Comparison of ENCODE assay signal across 27 mouse cellular contexts in the genomic region with DNA sequence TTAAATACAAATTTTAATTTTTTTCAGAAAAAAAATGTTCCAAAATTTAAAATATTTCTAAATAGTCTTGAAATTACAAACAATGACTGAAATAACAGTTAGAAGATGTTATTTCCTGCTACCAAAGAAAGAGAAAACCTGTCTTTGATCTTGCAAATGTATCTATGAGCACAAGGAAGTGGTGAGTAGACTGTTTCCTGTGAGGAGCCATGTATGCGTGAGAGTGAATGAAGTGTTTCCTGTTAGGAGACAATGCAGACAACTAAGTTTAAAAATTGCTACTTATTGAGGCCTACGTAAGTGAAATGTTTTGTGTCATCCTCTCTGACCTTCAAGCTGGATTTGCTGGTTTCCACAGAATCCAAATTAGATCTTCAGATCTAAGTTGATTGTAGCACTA.
DNase-seq lines count a peak whose midpoint lies in the region; ATAC-seq and TF ChIP-seq lines count a peak whose summit lies in the region.
"Had no signal": no experiment of that assay in that cellular context is flagged by ENCODE, and none has a peak within 500 bp of the region (broad histone marks: within the 10 kb centered on the region; RNA-seq: fewer than 3 reads in every experiment).

No protein-coding gene starts in this region.

- H3K9ac ChIP-seq in liver, adult 2 months (ENCODE audit: low read depth, low read length): no peak overlapping the region
- no peak overlapping the region for H3K9ac ChIP-seq in liver, postnatal 0 days (replicated peaks)
- H3K9ac ChIP-seq in forebrain, embryonic 12.5 days: no peak overlapping the region
- H3K9ac ChIP-seq: forebrain, embryonic 13.5 days; hindbrain, embryonic 12.5 days; hindbrain, embryonic 15.5 days had no signal

- no peaks in the 10 kb centered on the region for H3K79me2 ChIP-seq in liver, adult 2 months (ENCODE audit: control insufficient read depth, insufficient read depth, low read length)

- H3K4me1 ChIP-seq in liver, adult 2 months (ENCODE audit: control insufficient read depth, insufficient read depth, low read length): no peaks in the 10 kb centered on the region
- no peaks in the 10 kb centered on the region for H3K4me1 ChIP-seq in liver, postnatal 0 days (ENCODE audit: insufficient read depth)
- H3K4me1 ChIP-seq in forebrain, embryonic 12.5 days: no peaks in the 10 kb centered on the region
- H3K4me1 ChIP-seq: forebrain, embryonic 13.5 days; hindbrain, embryonic 12.5 days; hindbrain, embryonic 15.5 days had no signal

- H3K4me3 ChIP-seq in liver, adult 2 months (ENCODE audit: insufficient read depth, low read depth, low read length): no peak overlapping the region
- H3K4me3 ChIP-seq in liver, postnatal 0 days (ENCODE audit: low read depth, low read length): no peak overlapping the region
- H3K4me3 ChIP-seq in forebrain, embryonic 12.5 days (replicated peaks): no peak overlapping the region
- H3K4me3 ChIP-seq: forebrain, embryonic 13.5 days; heart, adult 2 months; hindbrain, embryonic 12.5 days; hindbrain, embryonic 15.5 days had no signal

- no peak for TF ChIP-seq POLR2A in liver, adult 2 months (IDR thresholded peaks at IDR 0.05; ENCODE audit: extremely low read depth, insufficient read depth, low read length)

- TF ChIP-seq CTCF in liver, adult 2 months (IDR thresholded peaks at IDR 0.05; ENCODE audit: low read depth, low read length): no peak
- TF ChIP-seq CTCF in liver, postnatal 0 days (IDR thresholded peaks at IDR 0.05; ENCODE audit: low read depth): no peak

- DNase-seq in liver, adult 2 months (ENCODE audit: extremely low read depth, low read depth, low spot score): peak; percentile 0
- DNase-seq in liver, postnatal 0 days: no peak
- DNase-seq in CD4-positive, CD25-positive, alpha-beta regulatory T cell, adult 2 months (ENCODE audit: low read depth, low spot score): peak; percentile 26
- no peak for DNase-seq in natural killer cell, adult 2 months (ENCODE audit: low spot score in 2 of 2)
- DNase-seq: adrenal gland, adult 8-10 months; adrenal gland, postnatal 25 days; B cell, adult 2 months; cerebellum, adult 11-12 months; cerebellum, adult 8-10 months; cerebellum, postnatal 10 days; cerebellum, postnatal 36 days; gastrocnemius, postnatal 10 days; gastrocnemius, postnatal 36 days; heart, adult 2 months had no signal

- no peak for TF ChIP-seq EP300 in liver, postnatal 0 days (IDR thresholded peaks at IDR 0.05; ENCODE audit: low read depth)

- WGBS in liver, adult 2 months: 79% methylated on average over 2 of the region's 2 CpGs
- WGBS in liver, postnatal 0 days (ENCODE audit: insufficient replicate concordance): 33% methylated on average over 2 of the region's 2 CpGs
- WGBS in forebrain, embryonic 12.5 days: 92% methylated on average over 2 of the region's 2 CpGs

- H3K4me2 ChIP-seq in liver, postnatal 0 days (ENCODE audit: low read depth, low read length): no peak overlapping the region
- H3K4me2 ChIP-seq in forebrain, embryonic 12.5 days: no peak overlapping the region
- H3K4me2 ChIP-seq: forebrain, embryonic 13.5 days; heart, embryonic 11.5 days; hindbrain, embryonic 12.5 days; hindbrain, embryonic 15.5 days had no signal

- ATAC-seq in liver, postnatal 0 days: no peak
- ATAC-seq in activated CD4-positive, CD25-positive, alpha-beta regulatory T cell, adult 4 months: peak; percentile 73
- peak; percentile 60; the same call in 1 of the 2 replicates for ATAC-seq in megakaryocyte, adult 5-6 weeks (ENCODE audit: poor library complexity, severe bottlenecking)
- ATAC-seq in forebrain, embryonic 12.5 days (ENCODE audit: low FRiP score): no peak
- ATAC-seq in erythroid progenitor cell, adult 5-6 weeks (replicated peaks; ENCODE audit: low FRiP score, poor library complexity, severe bottlenecking): no peak
- ATAC-seq: forebrain, embryonic 13.5 days; forebrain, embryonic 16.5 days; intestine, embryonic 16.5 days; Patski had no signal

- H3K36me3 ChIP-seq in liver, adult 2 months (ENCODE audit: control insufficient read depth, insufficient read depth, low read length): no peaks in the 10 kb centered on the region
- H3K36me3 ChIP-seq in liver, postnatal 0 days (replicated peaks; ENCODE audit: insufficient read depth, low read length): no peaks in the 10 kb centered on the region
- H3K36me3 ChIP-seq in forebrain, embryonic 12.5 days (replicated peaks): no peaks in the 10 kb centered on the region
- H3K36me3 ChIP-seq: G1E; hindbrain, embryonic 12.5 days; hindbrain, embryonic 15.5 days had no signal

- no peaks in the 10 kb centered on the region for H3K27me3 ChIP-seq in liver, adult 2 months (ENCODE audit: control insufficient read depth, insufficient read depth, low read length)
- no peaks in the 10 kb centered on the region for H3K27me3 ChIP-seq in liver, postnatal 0 days (ENCODE audit: insufficient read depth, low read length)
- no peaks in the 10 kb centered on the region for H3K27me3 ChIP-seq in forebrain, embryonic 12.5 days
- H3K27me3 ChIP-seq: CH12.LX; forebrain, embryonic 13.5 days; hindbrain, embryonic 12.5 days; hindbrain, embryonic 15.5 days; Patski had no signal

- no peak overlapping the region for H3K27ac ChIP-seq in liver, adult 2 months (replicated peaks; ENCODE audit: insufficient read depth, low read depth, low read length)
- no peak overlapping the region for H3K27ac ChIP-seq in liver, postnatal 0 days (ENCODE audit: low read depth)
- H3K27ac ChIP-seq in forebrain, embryonic 12.5 days: no peak overlapping the region
- H3K27ac ChIP-seq: forebrain, embryonic 13.5 days; heart, adult 2 months; hindbrain, embryonic 12.5 days; hindbrain, embryonic 15.5 days had no signal

- no peaks in the 10 kb centered on the region for H3K9me3 ChIP-seq in liver, postnatal 0 days (ENCODE audit: low read length)
- H3K9me3 ChIP-seq in forebrain, embryonic 12.5 days: no peaks in the 10 kb centered on the region
- H3K9me3 ChIP-seq: forebrain, embryonic 13.5 days; G1E; hindbrain, embryonic 12.5 days; hindbrain, embryonic 15.5 days had no signal

Comparison
In these comparisons a context has a peak if more than half of its experiments do, and no peak if none do; other contexts are left out.
1. DNase-seq: peak in liver, adult 2 months (single experiment) and CD4-positive, CD25-positive, alpha-beta regulatory T cell, adult 2 months (single experiment); none in liver, postnatal 0 days (single experiment) and natural killer cell, adult 2 months (0 of 2).
2. ATAC-seq: peak in activated CD4-positive, CD25-positive, alpha-beta regulatory T cell, adult 4 months (single experiment) and megakaryocyte, adult 5-6 weeks (single experiment); none in liver, postnatal 0 days (single experiment), forebrain, embryonic 12.5 days (single experiment) and erythroid progenitor cell, adult 5-6 weeks (single experiment).